Mouse (Mus musculus) forebrain, postnatal 0 days (tissue): Measurements from ENCODE around the gene Ell3. TPM values are rescaled to one million over a fixed set of nuclear protein-coding genes. Genes with fewer than 3 reads are reported as not detected.

Experiments
- ATAC-seq: fragments of 200-750 bp; cut with Nextera tagmentation; 2 replicates; pipeline ENCODE4 v1.8.0; 2017; ENCODE audit warnings: mild to moderate bottlenecking, moderate library complexity
- DNase-seq: peaks from one replicate; pipeline ENCODE4 v3.0.0-alpha.2; 2015
- H3K27ac ChIP-seq: fragments of 300-500 bp; sonication (generic); 2 replicates; pipeline ENCODE4 v1.5.1; 2014; ENCODE audit warnings: low read depth, mild to moderate bottlenecking, antibody characterized with exemption, low read length, moderate library complexity, mixed read lengths
- H3K27me3 ChIP-seq: fragments of 300-500 bp; sonication (generic); 2 replicates; pipeline ENCODE4 v1.6.1; 2014; ENCODE audit warnings: mild to moderate bottlenecking, low read length, mixed read lengths; ENCODE audit not compliant: insufficient read depth
- H3K36me3 ChIP-seq: fragments of 300-500 bp; sonication (generic); 2 replicates; pipeline ENCODE4 v1.6.1; 2014; ENCODE audit warnings: mild to moderate bottlenecking, moderate library complexity; ENCODE audit not compliant: insufficient read depth
- H3K4me1 ChIP-seq: fragments of 300-500 bp; sonication (generic); 2 replicates; pipeline ENCODE4 v1.6.1; 2014; ENCODE audit warnings: antibody characterized with exemption; ENCODE audit not compliant: insufficient read depth
- H3K4me2 ChIP-seq: fragments of 300-500 bp; sonication (generic); 2 replicates; pipeline ENCODE4 v1.6.1; 2014; ENCODE audit warnings: low read depth, mild to moderate bottlenecking, moderate library complexity
- H3K4me3 ChIP-seq: fragments of 300-500 bp; sonication (generic); 2 replicates; pipeline ENCODE4 v1.5.1; 2014; ENCODE audit warnings: low read depth, low read length, mixed read lengths
- H3K9ac ChIP-seq: fragments of 300-500 bp; sonication (generic); 2 replicates; pipeline ENCODE4 v1.6.1; 2014; ENCODE audit warnings: mild to moderate bottlenecking
- H3K9me3 ChIP-seq: fragments of 300-500 bp; sonication (generic); 2 replicates; pipeline ENCODE4 v1.6.1; 2016; ENCODE audit warnings: low read length
- CTCF ChIP-seq: sonication (generic); IDR thresholded peaks from 2 replicates; pipeline ENCODE4 v1.5.1; 2016; ENCODE audit warnings: antibody characterized with exemption, control low read depth, low read depth
- whole genome bisulfite sequencing: fragments of 180-500 bp; shearing (Covaris S2); extraction: QIAGEN DNeasy Blood & Tissue Kit; methylation state at CpG from one replicate; pipeline ENCODE4 v1.1.7; 2014; 5-methylcytosine and 5-hydroxymethylcytosine counted together
- polyA plus RNA-seq: library from polyadenylated mRNA; unstranded; fragments of >200 nt; fragmentation: Nextera tagmentation; extraction: Ambion mirVana; gene quantifications from 2 replicates; pipeline ENCODE4 v1.2.1, GENCODE M21; 2015
- total RNA-seq: library from RNA; depleted of rRNA; stranded (reverse); fragments of >200 nt; gene quantifications from 2 replicates; pipeline ENCODE4 v1.2.3, GENCODE M21; 2014

Gene Ell3
- total and polyA plus RNA-seq, 2 experiments from 2014 or later, result 1.4 TPM; not detected in 1

- Histone ChIP-seq H3K4me3 (no peak overlapping the region), H3K27me3 (no peaks in the 10 kb centered on the region), H3K9ac (0 out of 2 replicates have a peak overlapping the region, but pooled peaks have one; percentile 97), H3K36me3 (peaks cover 6% of the 10 kb centered on the region; the same call in 1 of the 2 replicates), H3K9me3 (no peaks in the 10 kb centered on the region), H3K27ac (no peak overlapping the region), H3K4me2 (peak overlapping the region; percentile 69), H3K4me1 (peaks cover 16% of the 10 kb centered on the region)
- ATAC-seq (no peak), DNase-seq (no peak)
- TF ChIP-seq CTCF, result no peak
- 80% methylated on average over 3 of the region's 3 CpGs for WGBS
Measured at GRCm38 (mm10) chr2:121415591-121415990, 28.5 kb downstream of the Ell3 start.

DNA sequence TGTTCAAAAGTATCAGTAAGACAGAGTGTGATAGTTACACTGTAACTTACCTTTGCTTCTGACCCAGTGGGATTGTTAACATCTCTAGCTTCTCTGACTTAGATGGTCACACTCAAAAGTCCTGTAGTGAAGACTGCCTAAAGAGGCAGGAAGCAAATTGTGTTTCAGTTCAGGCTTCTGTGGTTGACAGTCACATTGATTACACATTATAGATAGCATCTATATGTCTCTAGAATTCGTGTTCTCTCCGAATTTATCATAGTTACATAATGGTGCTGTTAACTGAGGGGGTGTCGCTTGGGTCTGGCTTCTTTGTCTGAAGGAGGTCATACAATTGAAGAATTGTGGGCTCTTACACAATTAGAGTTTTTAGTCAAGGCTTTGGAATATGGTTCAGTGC is 29.0 kb downstream of the Ell3 start:
- ATAC-seq, result no peak
- peak overlapping the region; percentile 99 for H3K4me3 ChIP-seq
- H3K36me3 ChIP-seq, result peaks cover 6% of the 10 kb centered on the region; the same call in 1 of the 2 replicates
- peak overlapping the region; percentile 97; the same call in 1 of the 2 replicates for H3K9ac ChIP-seq
- no peak overlapping the region for H3K27ac ChIP-seq
- no peak for DNase-seq
- H3K27me3 ChIP-seq, result no peaks in the 10 kb centered on the region
- no peak for TF ChIP-seq CTCF
- H3K4me2 ChIP-seq, result peak overlapping the region; percentile 69
- no peaks in the 10 kb centered on the region for H3K9me3 ChIP-seq
- 40% methylated on average over 3 of the region's 3 CpGs for WGBS
- peaks cover 16% of the 10 kb centered on the region for H3K4me1 ChIP-seq

- H3K9me3 ChIP-seq, result no peaks in the 10 kb centered on the region
- H3K4me1 ChIP-seq, result peaks cover 16% of the 10 kb centered on the region
- peak; percentile 34 for ATAC-seq
- H3K27ac ChIP-seq, result peak overlapping the region; percentile 97
- H3K27me3 ChIP-seq, result no peaks in the 10 kb centered on the region
- TF ChIP-seq CTCF, result no peak
- peak overlapping the region; percentile 99 for H3K4me3 ChIP-seq
- H3K4me2 ChIP-seq, result peak overlapping the region; percentile 69
- WGBS, result under 1% methylated on average over 31 of the region's 32 CpGs
- H3K9ac ChIP-seq, result peak overlapping the region; percentile 97
- peaks cover 6% of the 10 kb centered on the region; the same call in 1 of the 2 replicates for H3K36me3 ChIP-seq
- no peak for DNase-seq
Measured at GRCm38 (mm10) chr2:121414139-121414685, 29.9 kb downstream of the Ell3 start.

DNA sequence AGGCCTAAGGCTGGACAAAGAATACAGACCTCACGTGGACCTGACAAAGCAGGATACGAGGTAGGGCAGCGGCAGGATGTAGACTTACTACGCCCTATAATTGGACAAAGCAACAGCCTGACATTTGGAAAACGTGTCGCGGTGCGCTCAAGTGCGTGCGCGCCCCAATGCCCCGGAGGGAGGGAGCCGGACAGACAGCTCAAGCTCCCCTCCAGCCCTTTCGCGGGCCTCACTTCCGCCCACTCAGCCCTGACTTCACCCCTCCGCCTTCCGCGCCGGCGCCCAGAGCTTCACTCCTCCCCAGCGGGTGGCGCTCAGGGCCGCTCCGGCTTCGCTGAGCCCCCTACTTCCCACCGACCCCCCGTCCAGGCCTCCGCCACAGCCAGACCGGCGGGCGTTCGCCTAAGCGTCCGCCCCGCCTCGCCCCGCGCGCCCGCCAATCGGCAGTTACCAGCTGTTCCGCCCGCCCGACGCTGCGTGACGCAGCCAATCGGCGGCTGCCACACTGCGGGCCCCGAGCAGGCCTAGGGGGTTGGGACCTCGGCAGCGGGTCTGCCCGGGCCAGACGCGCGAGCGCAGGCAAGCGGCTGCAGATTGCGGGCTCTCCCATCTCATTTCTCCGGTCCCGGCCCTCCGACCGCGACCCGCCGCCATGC is 30.6 kb downstream of the Ell3 start, which contains the start of the genes Pdia3 and Catsper2:
Pdia3 (plus strand) TSS at position 389 of the 656 bp plus-strand sequence.
Catsper2 (minus strand) TSS at position 406 of the 656 bp plus-strand sequence.
- Histone ChIP-seq H3K4me3 (peak within 1 kb of the TSS; percentile 99), H3K36me3 (peaks cover under 1% of the 10 kb centered on the region; the same call in 1 of the 2 replicates), H3K27ac (peak within 1 kb of the TSS; percentile 97), H3K27me3 (no peaks in the 10 kb centered on the region), H3K9ac (peak within 1 kb of the TSS; percentile 97), H3K9me3 (no peaks in the 10 kb centered on the region), H3K4me1 (peaks cover 16% of the 10 kb centered on the region), H3K4me2 (peak within 1 kb of the TSS; percentile 69)
- peak; percentile 98 for DNase-seq
- TF ChIP-seq CTCF, result peak; percentile 57
- peak; percentile 99 for ATAC-seq
- WGBS, result 1% methylated on average over 60 of the region's 68 CpGs

DNA sequence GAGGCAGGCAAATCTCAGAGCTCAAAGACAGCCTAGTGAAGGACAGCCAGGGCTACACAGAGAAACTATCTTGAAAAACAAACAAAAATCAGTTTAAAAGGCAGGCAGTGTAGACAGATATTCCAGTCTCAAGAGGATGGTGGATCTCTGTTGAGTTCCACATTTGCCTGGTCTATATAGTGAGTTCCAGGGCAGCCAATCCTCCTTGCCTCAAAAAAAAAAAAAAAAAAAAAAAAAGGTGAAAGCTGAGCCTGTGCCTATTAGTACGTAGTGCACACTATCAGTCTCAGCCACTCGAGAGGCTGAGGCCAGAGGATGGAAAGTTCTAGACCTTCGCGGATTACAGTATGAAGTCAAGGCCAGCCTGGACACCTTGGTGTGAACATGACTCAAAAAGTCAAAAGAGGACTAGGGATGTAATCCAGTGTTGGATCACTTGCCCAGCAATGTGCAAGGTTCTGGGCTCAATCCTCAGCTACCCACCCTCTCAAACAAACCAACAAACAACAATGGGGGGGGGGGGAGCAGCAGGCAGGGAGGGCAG is 31.2 kb downstream of the Ell3 start:
- Histone ChIP-seq H3K27ac (peak overlapping the region; percentile 97), H3K4me3 (peak overlapping the region; percentile 99), H3K4me1 (peaks cover 16% of the 10 kb centered on the region), H3K27me3 (no peaks in the 10 kb centered on the region), H3K9ac (peak overlapping the region; percentile 97), H3K9me3 (no peaks in the 10 kb centered on the region), H3K4me2 (peak overlapping the region; percentile 69), H3K36me3 (no peaks in the 10 kb centered on the region)
- WGBS, result 7% methylated on average over 4 of the region's 4 CpGs
- no peak for DNase-seq
- ATAC-seq, result no peak
- TF ChIP-seq CTCF, result no peak

DNA sequence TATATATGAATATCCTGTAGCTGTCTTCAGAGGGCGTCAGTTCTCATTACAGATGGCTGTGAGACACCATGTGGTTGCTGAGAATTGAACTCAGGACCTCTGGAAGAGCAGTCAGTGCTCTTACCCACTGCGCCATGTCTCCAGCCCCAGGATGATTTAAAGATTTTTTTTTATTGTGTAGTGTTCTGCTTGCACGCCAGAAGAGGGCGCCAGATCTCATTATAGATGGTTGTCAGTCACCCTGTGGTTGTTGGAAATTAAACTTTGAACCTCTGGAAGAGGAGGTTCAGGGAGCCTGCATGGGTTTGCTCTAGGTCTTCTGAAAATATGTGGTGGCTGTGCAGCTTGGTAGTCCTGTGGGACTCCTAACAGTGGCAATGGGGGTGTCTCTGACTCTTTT is 35.9 kb downstream of the Ell3 start:
- peak; percentile 25 for TF ChIP-seq CTCF
- WGBS, result 34% methylated on average over 4 of the region's 4 CpGs
- H3K36me3 ChIP-seq, result no peaks in the 10 kb centered on the region

DNA sequence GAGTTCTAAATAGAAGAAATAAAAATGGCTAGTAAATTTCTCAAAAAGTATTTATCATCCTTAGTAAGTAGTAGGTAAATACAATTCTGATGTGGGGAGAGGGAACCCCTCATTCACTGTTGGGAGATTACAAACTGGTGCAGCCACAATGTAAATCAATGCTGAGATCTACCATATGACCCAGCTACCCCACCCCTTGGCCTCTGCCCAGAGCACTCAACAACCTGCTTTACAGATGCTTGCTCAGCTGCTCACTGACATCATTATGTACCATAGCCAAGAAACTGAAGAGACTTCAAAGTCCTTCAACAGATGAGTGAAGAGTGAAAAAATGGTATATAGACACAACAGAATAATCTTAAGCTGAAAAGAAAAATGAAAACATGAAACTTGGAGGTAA is 40.8 kb downstream of the Ell3 start:
- Histone ChIP-seq H3K27me3 (no peaks in the 10 kb centered on the region), H3K9me3 (no peaks in the 10 kb centered on the region), H3K36me3 (no peaks in the 10 kb centered on the region), H3K4me1 (no peaks in the 10 kb centered on the region), H3K4me3 (no peak overlapping the region), H3K9ac (no peak overlapping the region), H3K27ac (no peak overlapping the region), H3K4me2 (no peak overlapping the region)
- no peak for TF ChIP-seq CTCF
- DNase-seq (no peak), ATAC-seq (no peak)

More for the DNA sequence above, 35.9 kb downstream of the Ell3 start:
- no peak overlapping the region for H3K27ac ChIP-seq
- no peaks in the 10 kb centered on the region for H3K9me3 ChIP-seq
- H3K27me3 ChIP-seq, result no peaks in the 10 kb centered on the region
- no peak overlapping the region for H3K4me3 ChIP-seq
- H3K9ac ChIP-seq, result no peak overlapping the region
- ATAC-seq (no peak), DNase-seq (peak; percentile 4)
- H3K4me2 ChIP-seq, result no peak overlapping the region
- H3K4me1 ChIP-seq, result no peaks in the 10 kb centered on the region
